Mouse (Mus musculus): ENCODE measurements around the gene Naxd.

DNA sequence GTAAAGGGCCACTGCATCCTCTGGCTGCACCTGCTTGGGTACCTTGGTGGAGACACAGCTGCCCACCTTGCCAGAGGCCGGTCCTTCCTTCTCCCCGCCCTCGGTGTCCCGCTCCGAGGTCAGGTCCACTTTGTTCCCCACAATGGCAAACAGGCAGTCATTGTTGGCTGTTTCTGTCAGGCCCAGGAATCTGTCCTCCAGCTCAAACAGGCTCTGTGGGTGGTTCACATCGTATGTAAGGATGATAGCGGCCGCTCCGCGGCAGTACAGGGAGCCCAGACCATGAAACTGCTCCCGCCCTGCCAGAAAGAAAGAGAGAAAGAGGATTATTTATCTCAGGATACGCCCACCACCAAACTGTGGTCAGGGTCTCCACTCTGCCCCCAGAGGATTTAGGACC, 43.1 kb upstream of the Naxd start:
- TF ChIP-seq CTCF (IDR thresholded peaks at IDR 0.05; ENCODE audit: extremely low read depth, insufficient read depth, low read length), result no peak
- TF ChIP-seq POLR2A (IDR thresholded peaks at IDR 0.05; ENCODE audit: extremely low read depth, insufficient read depth, low read length), result no peak
